7 mouse cellular contexts compared by ENCODE assay signal in the genomic region with DNA sequence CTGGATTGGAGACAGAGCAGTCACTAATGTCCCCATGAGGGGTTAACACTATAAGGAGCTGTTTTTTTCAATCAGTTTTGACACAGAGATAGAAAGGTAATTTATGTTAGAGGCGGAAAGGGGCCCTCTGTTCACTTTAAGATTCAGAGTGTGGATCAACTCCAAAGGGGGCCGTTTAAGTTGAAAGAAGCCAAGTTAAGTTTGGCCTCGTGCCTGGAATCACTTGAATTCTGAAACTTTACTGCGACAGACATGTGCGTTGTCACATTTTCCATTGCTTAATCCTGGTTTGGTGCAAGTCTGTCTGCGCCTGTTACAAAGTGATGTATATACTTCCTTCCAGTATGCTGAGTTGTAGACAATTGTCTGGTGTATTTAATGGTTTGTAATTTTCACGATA. TPM values are rescaled to one million over a fixed set of nuclear protein-coding genes. Genes with fewer than 3 reads are reported as not detected.
DNase-seq lines count a peak whose midpoint lies in the region; ATAC-seq and TF ChIP-seq lines count a peak whose summit lies in the region.

No protein-coding gene starts in this region.

- intact Hi-C loops in left cerebral cortex, postnatal 14 days (cut with DNase I), result no loop called here

- H3K9ac ChIP-seq in embryonic facial prominence, embryonic 13.5 days, result peak overlapping the region; percentile 51; the same call in 1 of the 2 replicates
- H3K9ac ChIP-seq in heart, postnatal 0 days (replicated peaks; ENCODE audit: low read depth, low read length), result 0 out of 2 replicates have a peak overlapping the region, but pooled peaks have one; percentile 5

- peak; percentile 26 to 43 for DNase-seq in left cerebral cortex, postnatal 14 days (ENCODE audit: low spot score in 2 of 2)
- DNase-seq in left cerebral cortex, adult 9 months (ENCODE audit: low spot score in 2 of 2), result no peak
- peak; percentile 93 for DNase-seq in heart, postnatal 0 days (ENCODE audit: low spot score)
- DNase-seq in lung, postnatal 25 days (ENCODE audit: low spot score), result peak; percentile 48
- no peak for DNase-seq in cerebellum, adult 11 months
- no peak for DNase-seq in thymus, postnatal 25 days

- H3K9me3 ChIP-seq in embryonic facial prominence, embryonic 13.5 days, result no peaks in the 10 kb centered on the region
- no peaks in the 10 kb centered on the region for H3K9me3 ChIP-seq in heart, postnatal 0 days (replicated peaks; ENCODE audit: control insufficient read depth, low read length)

- TF ChIP-seq CTCF in heart, postnatal 0 days (IDR thresholded peaks at IDR 0.05; ENCODE audit: low read depth), result no peak

- 17% methylated on average over 7 of the region's 7 CpGs for WGBS in embryonic facial prominence, embryonic 13.5 days
- 8% methylated on average over 7 of the region's 7 CpGs for WGBS in heart, postnatal 0 days

- H3K36me3 ChIP-seq in embryonic facial prominence, embryonic 13.5 days, result no peaks in the 10 kb centered on the region
- no peaks in the 10 kb centered on the region for H3K36me3 ChIP-seq in heart, postnatal 0 days (replicated peaks; ENCODE audit: control insufficient read depth, insufficient read depth, low read length)

- H3K4me2 ChIP-seq in embryonic facial prominence, embryonic 13.5 days, result peak overlapping the region; percentile 45
- peak overlapping the region; percentile 38; the same call in 1 of the 2 replicates for H3K4me2 ChIP-seq in heart, postnatal 0 days (ENCODE audit: low read depth, low read length)

- peak; percentile 72; the same call in 1 of the 2 replicates for TF ChIP-seq EP300 in heart, postnatal 0 days (IDR thresholded peaks at IDR 0.05; ENCODE audit: low read depth)

- no peak for ATAC-seq in embryonic facial prominence, embryonic 13.5 days (ENCODE audit: insufficient number of reproducible peaks, insufficient read depth, low FRiP score, low TSS enrichment, low read depth)
- peak; percentile 84 for ATAC-seq in heart, postnatal 0 days (ENCODE audit: insufficient read depth, low read depth)

- H3K27ac ChIP-seq in embryonic facial prominence, embryonic 13.5 days, result peak overlapping the region; percentile 90
- peak overlapping the region; percentile 80 for H3K27ac ChIP-seq in heart, postnatal 0 days (ENCODE audit: low read depth)

- H3K4me3 ChIP-seq in embryonic facial prominence, embryonic 13.5 days, result 0 out of 2 replicates have a peak overlapping the region, but pooled peaks have one; percentile 5
- H3K4me3 ChIP-seq in heart, postnatal 0 days (ENCODE audit: low read depth, low read length), result no peak overlapping the region

- H3K4me1 ChIP-seq in embryonic facial prominence, embryonic 13.5 days, result peaks cover 59% of the 10 kb centered on the region
- peaks cover 22% of the 10 kb centered on the region for H3K4me1 ChIP-seq in heart, postnatal 0 days (ENCODE audit: control insufficient read depth, insufficient read depth)

- H3K27me3 ChIP-seq in embryonic facial prominence, embryonic 13.5 days, result no peaks in the 10 kb centered on the region
- H3K27me3 ChIP-seq in heart, postnatal 0 days (ENCODE audit: control insufficient read depth, insufficient read depth, low read length), result no peaks in the 10 kb centered on the region

RNA-seq across cellular contexts. Expression of gene Kcne4, which starts 3.0 kb away (rescaled TPM):
- total RNA-seq in left cerebral cortex, postnatal 14 days (2021), result 1 to 10 TPM; 1.1 to 1.5 TPM
- polyA plus RNA-seq in embryonic facial prominence, embryonic 13.5 days (2015; fragmentation: Nextera tagmentation; extraction: Ambion mirVana), result 16.8 and 19.3 TPM in 2 replicates
- total RNA-seq in heart, postnatal 0 days (2014; rRNA removed; ENCODE audit: low replicate concordance), result 0.46 and 3.9 TPM in 2 replicates
- 3.0 and 3.5 TPM in 2 replicates for polyA plus RNA-seq in heart, postnatal 0 days (2015; fragmentation: Nextera tagmentation; extraction: Ambion mirVana)

Comparison
In these comparisons a context has a peak if more than half of its experiments do, and no peak if none do; other contexts are left out.
1. DNase-seq: peak in left cerebral cortex, postnatal 14 days (2 of 2), heart, postnatal 0 days (single experiment) and lung, postnatal 25 days (single experiment); none in left cerebral cortex, adult 9 months (0 of 2), cerebellum, adult 11 months (single experiment) and thymus, postnatal 25 days (single experiment).